ENCODE assay signal across 9 mouse cellular contexts in the genomic region with DNA sequence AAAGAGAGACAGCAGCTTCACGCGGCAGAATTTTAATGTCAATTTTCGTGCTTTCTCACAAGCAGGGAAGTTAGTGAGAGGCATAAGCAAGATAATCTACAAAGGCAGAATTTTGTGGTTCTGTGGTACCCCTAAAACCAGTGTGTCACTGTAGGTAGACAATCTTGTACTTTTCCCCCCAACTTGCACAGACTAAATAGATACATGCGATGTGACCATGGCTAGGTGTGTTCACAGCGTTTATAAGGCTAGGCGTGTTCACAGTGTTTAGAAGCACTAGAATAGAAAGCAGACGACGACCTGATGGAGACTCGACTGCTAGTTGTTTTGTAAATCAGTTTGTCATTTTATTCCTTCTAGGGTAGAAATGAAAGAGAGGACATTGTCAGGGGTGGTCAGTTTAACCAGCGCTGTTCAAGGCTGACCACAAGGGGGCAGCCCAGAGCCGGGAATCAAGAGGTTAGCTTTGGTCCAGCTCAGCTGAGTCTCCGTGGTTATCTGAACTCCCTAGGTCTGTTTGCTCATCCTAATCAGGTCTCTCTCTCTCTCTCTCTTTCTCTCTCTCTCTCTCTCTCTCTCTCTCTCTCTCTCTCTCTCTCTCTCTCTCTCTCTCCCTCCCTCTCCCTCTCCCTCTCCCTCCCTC. TPM values are rescaled to one million over a fixed set of nuclear protein-coding genes. Genes with fewer than 3 reads are reported as not detected.
A peak's percentile ranks its signal among the peaks of the same experiment; 100 is the strongest.
DNase-seq lines count a peak whose midpoint lies in the region; ATAC-seq and TF ChIP-seq lines count a peak whose summit lies in the region.
"Had no signal": no experiment of that assay in that cellular context is flagged by ENCODE, and none has a peak within 500 bp of the region (broad histone marks: within the 10 kb centered on the region; RNA-seq: fewer than 3 reads in every experiment).

No protein-coding gene starts in this region.

- no peaks in the 10 kb centered on the region for H3K4me1 ChIP-seq in lung, adult 2 months (ENCODE audit: control insufficient read depth, insufficient read depth, low read length)
- H3K4me1 ChIP-seq: embryonic facial prominence, embryonic 15.5 days had no signal

- no peak for TF ChIP-seq POLR2A in lung, adult 2 months (IDR thresholded peaks at IDR 0.05; ENCODE audit: borderline replicate concordance, extremely low read depth, low read depth, low read length)

- H3K4me3 ChIP-seq in lung, adult 2 months (replicated peaks; ENCODE audit: extremely low read depth, low read depth, low read length) = no peak overlapping the region
- H3K4me3 ChIP-seq: embryonic facial prominence, embryonic 15.5 days had no signal

- WGBS in lung, adult 2 months = 36% methylated on average over 12 of the region's 12 CpGs

- peak; percentile 80 to 81 for DNase-seq in B cell, adult 2 months
- DNase-seq in adrenal gland, postnatal 10 days = peak; percentile 88
- DNase-seq in embryo, embryonic 9.5 days (ENCODE audit: extremely low spot score) = peak; percentile 74
- DNase-seq in heart, adult 9 months (ENCODE audit: low spot score in 2 of 2) = peak; percentile 37 to 57
- peak; percentile 74 to 77 for DNase-seq in kidney, postnatal 25 days
- DNase-seq in lung, adult 2 months = peak; percentile 76
- peak; percentile 94 for DNase-seq in testis, postnatal 10 days (ENCODE audit: low spot score)

- peak; percentile 88 for TF ChIP-seq CTCF in lung, adult 2 months (IDR thresholded peaks at IDR 0.05; ENCODE audit: insufficient read depth, low read length)

- ATAC-seq in neutrophil, adult 5-6 weeks (ENCODE audit: extremely low read depth, insufficient number of reproducible peaks, low FRiP score, poor library complexity, severe bottlenecking) = peak; percentile 72; the same call in 1 of the 2 replicates

RNA-seq across cellular contexts. Expression of a gene that starts 27.9 kb away (rescaled TPM):
- 10 to 100 TPM; 54.4 to 72.8 TPM for total RNA-seq in adrenal gland, postnatal 10 days (2021)
- 47.6 and 63.1 TPM in 2 replicates for polyA plus RNA-seq in lung, adult 2 months (2012; rRNA removed)
- total RNA-seq in neutrophil, adult 5-6 weeks (2017) = 58.8 and 60.4 TPM in 2 replicates
